Mouse (Mus musculus): ENCODE measurements around the gene Tspan13.

Tspan13 gene

GRCm38 (mm10) chr12:35975898-35976297, 66.4 kb downstream of the Tspan13 start:
- DNase-seq: no peak

GRCm38 (mm10) chr12:35966768-35967141, 75.5 kb downstream of the Tspan13 start:
- no peak for DNase-seq

GRCm38 (mm10) chr12:35966098-35966767, 76.1 kb downstream of the Tspan13 start:
- DNase-seq: no peak
